Mouse (Mus musculus) thymus, adult 18-20 months (tissue): ENCODE measurements around the gene Pgbd5.
A peak's percentile ranks its signal among the peaks of the same experiment; 100 is the strongest.

Source experiments
- DNase-seq, 2 experiments: peaks; one replicate each; pipeline ENCODE4 v3.0.0; 2022; ENCODE audit warnings: mixed read lengths in 2 of 2

The Pgbd5 gene

DNA sequence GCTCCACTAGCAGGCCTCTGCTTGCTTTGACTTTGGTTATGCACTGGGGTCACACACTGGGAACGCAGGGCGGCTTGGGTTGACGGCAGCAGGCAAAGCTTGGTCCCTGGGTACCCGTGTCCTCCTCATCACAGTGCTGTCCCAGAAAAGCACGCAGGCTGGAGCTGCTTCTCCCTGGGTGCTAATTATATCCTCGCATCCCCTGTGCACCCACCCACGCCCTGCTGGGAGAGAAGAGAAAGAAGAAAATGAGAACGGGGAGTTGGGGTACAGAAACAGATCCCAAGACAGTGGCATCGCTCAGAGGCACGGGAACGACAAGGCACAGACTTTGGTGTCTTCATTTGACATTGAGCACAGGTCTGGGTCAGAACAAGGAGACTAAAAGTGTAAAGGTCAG lies 50.0 kb downstream of the Pgbd5 start:
- no peak for DNase-seq

DNA sequence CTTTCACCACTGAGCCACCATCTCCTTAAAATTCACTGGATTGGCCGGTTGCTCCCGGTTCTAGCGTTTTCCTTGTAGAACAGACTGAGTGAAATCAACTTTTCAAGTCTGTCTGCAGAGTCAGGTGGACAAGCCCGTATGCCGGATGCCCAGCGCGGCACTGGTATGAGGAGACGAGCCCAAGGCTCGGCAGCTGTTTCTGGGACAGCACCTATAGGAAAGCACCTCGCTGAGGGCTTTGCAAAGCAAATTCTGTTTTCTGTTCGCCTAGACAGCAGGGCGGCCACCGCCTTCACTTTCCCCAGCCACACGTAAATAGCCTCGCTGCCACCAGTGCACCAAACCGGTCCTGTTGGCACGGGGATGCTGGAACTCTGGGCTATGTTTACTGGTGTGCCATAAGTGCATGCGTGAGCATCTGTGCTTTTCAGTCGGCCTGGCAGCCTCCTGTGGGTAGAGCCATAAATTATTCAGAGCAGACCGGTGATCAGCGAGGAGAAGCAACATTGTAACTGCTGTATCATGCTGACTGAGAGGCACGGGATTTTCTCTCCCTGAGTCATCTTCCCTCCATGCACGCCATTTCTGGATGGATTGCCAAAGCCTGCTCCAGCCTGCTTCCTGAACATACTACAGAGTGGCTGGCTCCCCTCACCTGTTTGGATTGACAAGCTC lies 53.1 kb downstream of the Pgbd5 start:
- no peak for DNase-seq

DNA sequence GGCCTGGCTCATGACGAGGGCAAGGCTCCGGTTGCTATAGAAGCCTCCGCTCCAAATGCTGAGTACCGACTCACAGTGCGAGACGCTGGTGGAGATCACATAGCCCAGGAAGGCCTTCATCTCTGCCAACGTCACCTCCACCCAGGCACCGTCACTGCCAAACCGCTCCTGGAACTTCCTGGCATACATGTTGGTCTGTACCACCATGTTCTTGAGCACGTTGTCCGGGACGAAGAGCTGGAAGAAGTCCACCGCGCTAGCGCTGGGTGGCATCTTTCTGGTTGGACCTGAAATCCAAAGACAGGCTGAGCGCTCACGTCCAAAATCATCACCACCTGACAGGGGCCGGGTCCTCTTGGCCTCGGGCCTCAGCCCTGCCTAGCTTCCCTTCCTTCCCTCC lies 55.1 kb downstream of the Pgbd5 start:
- DNase-seq = no peak

DNA sequence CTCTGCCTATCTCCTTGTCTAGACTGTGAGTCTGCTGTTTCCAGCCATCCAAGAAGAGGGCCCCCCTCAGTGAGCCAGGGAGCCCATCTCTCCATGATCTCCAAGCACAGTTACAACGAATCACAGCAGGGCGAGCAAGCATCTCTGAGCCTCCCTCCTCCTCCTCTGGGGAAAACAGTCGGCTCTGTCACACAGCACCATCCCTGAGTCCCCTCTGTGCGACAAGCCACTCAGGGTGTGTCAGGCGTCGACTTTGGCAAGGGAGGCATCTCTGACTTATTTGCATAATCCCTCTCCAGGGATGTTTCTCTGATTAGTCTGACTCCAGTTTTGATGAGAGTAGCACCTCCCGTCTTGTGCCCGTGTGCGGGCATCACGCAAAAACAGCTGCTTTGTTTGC lies 57.2 kb downstream of the Pgbd5 start:
- no peak for DNase-seq

DNA sequence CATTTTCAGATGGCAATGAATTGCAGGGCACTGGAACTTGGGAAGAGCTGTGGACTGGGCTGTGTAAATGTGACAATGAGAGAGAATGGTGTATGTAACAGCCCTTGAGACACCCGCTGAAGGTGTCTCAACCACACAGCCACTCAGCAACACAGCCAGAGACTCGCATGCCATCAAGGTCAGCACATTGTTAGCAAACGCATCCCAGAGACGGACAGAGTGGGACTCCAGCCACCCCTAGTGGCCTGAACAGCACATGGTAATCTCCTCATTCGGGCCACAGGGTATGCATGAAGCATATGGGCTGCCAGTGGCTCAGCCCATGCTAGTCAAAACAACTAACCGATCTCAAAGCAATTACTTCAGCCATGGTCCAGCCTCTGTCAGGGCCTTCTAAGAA lies 60.2 kb downstream of the Pgbd5 start:
- DNase-seq = no peak

DNA sequence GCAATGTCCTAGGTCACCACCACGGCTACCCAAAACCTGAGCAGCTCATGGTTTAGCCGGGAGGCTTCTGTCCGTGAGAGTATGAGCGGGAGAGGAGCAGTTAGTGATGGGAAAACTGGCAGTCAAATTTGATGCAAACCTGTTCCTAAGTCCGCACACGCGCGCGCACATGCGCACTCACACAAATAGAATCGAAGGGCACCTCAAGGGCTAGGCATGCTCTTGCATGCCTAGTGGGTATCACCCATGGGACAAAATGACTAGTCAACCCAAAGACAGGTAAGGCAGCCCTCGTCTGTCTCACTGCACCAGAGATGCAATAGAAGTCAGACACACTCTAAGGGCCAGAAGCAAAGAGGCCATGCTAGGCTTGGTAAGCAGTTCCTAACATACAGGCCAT lies 63.1 kb downstream of the Pgbd5 start:
- DNase-seq = no peak

DNA sequence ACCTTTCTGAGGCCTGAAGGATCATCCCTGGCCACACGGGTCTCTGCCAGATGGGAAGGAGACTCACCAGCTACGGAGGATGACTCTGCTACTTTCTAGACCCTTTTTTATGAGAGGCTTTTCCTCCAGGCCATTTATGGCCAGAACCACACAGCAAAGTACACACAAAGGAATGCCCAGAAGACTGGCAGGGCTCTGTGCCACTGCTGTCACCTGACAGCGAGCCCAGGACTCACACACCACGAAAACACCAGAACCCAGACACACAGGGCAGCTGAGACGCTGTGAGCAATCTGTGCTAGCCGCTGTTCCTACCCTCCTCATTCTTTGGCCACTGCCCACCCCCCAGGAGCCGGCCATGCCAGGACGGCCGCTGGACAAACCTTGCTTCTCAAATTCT lies 63.7 kb downstream of the Pgbd5 start:
- no peak for DNase-seq

DNA sequence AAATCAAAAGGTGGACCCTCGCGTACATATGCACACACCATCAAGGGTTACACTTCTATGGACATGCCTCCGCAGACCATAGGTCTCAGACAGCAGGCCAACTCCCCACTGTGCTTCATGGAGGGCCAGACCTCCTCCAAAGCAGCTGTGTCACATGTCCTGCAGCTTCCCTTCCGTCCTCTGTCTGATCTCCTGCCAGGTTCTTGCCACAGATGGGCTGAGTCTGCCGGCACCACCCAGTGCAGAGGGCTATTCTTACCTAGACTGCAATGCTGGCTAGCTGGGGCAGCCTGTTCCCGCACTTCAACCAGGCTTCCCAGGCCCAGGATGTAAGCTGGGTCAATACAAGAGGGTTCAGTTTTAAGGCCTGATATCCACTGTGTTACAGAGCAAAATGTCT lies 64.3 kb downstream of the Pgbd5 start:
- DNase-seq = no peak

DNA sequence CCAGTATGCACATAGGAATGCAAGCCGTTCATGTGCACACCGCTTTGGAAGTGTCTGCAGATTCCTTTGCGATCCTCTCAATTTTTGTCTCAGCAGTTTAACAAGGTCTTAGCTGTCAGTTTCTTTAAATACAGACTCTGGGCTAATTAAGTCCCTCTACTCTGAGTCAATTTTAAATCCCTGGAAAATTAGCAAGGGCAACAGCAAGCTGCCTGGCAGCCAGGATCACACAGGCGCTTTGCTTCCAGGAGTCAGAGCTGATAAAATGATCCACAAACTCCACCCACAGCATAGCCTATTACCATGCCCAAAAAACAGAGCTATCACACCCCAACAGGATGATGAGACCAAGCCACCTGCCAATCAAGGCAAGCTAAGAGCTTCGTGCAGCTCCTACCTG lies 65.7 kb downstream of the Pgbd5 start:
- no peak for DNase-seq

DNA sequence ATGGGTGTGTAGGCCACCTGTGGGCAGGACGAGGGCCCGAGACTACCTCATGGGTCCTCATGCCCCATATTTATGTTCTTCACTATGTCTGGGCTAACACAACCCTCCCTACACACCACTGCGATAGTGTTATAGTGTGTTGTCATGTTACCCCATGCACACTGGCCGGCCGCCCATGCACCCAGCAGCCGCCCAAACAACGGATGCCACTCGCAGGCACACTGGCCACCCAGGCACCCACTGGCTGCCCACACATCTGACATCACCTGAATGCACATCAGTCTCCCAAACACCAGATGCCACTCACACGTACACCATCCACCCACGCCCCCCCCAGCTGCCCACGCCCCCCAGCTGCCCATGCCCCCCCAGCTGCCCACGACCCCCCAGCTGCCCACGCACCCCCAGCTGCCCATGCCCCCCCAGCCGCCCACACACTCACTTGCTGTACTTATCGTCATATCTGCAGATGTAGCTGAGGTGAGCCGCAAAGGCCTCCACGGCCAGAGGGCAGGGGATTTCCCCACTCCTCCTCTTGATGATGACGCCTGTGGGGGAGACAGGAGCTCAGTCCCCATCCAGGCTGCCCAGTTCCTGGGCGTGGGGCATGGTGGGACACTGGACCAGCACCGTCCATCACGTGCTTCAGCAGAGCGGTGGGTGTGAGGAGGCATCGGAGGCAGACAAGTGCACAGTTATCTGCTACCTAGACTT lies 67.9 kb downstream of the Pgbd5 start:
- no peak for DNase-seq

DNA sequence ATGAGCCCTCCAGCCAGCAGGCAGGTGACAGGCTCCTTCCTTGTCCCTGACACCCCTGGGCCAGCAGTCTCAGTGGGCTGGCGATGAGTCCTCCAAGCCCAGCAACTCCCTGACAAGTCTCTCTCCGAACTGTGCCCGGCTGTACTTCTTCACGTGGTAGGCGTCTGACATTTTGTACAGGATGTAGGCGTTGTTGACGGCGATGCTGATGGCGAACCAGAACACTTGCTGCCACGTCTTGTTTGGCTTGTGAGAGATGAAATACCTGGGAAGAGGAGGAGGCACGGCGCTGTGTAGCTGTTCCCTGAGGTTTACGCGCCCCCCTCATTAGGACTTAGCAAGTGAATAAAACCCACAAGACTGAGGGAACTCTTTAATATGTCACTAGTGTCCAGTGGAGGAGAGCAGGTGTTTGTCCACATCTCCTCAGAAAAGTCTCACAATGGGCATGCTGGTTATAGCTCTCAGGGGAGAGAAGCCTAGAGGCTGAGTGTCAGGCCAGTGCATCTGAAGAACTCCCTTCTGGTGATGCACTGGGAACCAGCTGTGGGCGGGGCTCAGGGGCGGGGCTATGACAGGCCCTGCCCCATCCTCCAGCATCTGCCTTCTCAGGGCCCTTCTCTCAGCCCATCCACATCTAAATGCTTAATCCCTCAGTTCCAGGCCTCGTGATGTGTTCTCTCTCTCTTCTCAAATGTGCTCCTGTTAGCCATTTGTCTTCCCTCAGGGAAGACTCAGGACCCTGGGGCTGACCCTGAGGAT lies 68.9 kb downstream of the Pgbd5 start:
- DNase-seq = no peak

DNA sequence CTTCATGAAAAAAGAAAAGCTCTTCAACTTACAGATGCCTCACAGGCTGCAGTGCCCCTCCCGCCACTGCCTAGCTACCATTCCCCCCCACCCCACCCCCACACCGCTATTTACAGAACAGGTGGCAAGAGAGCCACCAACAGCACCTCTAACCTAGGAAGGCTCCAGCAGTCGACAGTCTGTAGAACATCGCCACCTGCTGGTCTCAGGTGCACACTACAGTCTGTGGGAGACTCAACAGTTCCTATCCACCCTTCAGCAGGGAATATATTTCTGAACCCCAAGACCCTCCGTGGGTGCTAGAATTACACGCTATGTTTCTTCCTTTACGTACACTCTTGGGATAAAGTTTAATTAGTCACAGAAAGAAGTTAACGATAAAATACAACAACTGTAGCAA lies 71.2 kb downstream of the Pgbd5 start:
- DNase-seq = peak; percentile 33 to 42

DNA sequence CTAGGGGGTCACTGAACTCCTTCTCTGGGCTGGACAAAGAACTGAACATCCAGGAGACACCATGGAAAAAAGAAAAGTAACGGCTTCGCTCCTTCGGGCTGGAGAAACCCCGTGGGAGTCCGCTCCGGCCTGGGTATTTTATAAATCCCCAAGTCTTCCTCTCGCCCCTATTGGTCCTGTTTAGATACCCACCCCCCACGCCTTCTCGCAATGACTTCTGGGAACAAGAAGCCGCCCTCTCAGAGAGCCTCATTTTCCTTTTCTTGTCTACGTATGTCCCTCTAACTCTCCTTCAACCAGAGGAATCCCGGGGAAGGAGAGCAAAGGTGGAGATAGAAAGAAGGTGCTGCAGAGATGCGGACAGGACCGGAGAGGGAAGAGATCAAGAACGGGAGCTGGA lies 76.1 kb downstream of the Pgbd5 start:
- DNase-seq = no peak

DNA sequence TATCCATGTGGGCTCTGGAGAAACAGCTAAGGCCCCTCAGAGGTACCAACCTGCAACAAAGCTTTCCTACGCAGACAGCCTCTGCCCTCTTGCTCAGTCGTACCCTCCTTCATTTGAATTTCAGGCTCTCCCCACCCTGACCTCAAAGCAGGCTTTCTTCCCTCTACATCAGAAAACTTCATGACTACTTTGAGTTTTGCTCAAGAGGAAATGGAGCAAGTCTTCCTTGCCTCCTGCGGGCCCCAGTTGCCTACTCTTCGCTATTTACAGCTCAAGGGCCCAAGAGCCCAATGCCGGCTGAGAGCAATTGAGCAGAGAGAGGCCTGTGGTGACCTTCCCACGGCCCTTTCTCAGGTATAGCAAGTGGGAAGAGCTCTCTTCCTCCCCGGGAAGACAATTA lies 76.9 kb downstream of the Pgbd5 start:
- DNase-seq = no peak

DNA sequence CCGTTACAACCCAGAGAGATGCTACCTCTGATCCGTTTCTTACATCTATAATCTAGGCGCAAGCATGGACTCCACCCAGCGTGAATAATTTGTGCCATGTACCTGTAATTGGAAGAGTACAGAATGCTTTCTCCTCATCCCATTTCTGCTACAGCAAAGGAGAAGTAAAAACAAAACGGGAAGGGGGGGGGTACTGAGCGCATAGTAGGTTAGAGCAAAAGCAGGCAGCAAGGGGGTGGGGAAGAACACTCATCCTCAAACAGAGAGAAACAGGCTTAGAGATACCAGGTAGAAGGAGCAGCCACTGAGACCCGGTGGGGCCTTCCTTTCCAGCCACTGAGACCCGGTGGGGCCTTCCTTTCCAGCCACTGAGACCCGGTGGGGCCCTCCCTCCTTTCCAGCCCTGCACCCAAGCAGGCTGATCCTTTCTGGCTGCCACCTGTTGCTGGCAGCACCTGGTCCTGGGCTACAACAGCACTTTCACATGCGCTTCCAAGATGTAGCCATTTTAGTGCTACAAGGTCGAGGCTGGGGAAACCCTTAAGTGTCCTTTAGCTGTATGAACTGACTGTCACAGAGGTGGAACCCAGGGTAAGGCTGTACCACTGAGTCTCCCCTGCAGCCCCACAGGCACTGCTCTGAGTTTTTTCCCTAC lies 77.6 kb downstream of the Pgbd5 start:
- no peak for DNase-seq

DNA sequence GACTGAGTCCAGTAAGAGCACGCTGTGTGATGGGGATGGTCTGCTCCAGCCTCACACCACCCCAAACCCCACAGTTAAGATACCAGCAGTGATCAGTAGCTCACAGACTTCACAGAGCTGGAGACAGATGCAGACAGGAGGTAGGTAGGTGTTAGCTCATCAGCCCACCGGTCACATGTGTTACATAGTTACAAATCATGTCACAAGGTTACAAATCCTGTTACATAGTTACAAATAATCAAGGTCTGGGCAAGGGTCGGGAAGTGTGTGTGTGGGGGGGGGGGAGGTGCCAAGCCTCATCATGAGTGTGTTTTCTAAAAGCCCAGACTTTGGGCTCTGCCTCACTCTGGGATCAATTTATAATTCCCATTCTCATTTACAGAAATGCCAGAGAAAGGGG lies 78.5 kb downstream of the Pgbd5 start:
- DNase-seq = no peak

DNA sequence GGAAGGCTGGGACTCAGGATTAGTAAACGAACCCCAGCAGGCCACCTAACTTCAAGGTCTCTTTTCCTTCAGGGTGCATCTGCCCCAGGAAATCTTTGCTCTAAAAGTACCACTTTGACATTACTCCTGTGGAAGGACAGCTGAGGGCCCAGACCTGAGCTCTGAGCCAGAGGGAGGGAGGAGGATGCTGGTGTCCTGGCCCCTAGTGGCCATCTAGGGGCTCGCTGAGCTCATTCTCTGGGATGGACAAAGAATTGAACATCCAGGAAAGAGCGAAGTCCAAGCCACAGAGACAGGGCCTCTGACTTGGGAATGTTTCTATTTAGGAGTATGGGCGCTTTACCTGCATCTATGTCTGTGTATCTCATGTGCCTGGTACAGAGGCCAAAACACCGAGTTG lies 87.8 kb downstream of the Pgbd5 start:
- no peak for DNase-seq

DNA sequence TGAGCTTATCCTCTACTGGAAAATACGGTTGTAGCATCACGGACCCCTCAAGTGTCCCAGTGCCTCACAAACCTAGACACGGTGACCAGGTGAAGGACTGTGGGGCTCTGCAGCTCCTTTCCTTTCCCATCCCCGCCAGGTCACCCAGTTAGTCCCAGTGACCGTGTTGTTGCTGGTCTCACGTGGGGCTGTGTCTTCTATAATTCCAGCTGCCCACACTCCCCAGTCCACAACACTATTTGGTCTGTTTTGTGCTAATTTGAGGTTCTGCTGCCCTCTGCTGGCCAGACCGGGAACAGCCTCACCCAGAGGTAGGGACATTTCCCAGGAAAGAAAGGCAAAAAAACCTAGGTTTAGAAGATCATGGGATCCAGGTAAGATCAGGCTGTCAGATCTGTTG lies 89.8 kb downstream of the Pgbd5 start:
- peak; percentile 39 to 46 for DNase-seq

DNA sequence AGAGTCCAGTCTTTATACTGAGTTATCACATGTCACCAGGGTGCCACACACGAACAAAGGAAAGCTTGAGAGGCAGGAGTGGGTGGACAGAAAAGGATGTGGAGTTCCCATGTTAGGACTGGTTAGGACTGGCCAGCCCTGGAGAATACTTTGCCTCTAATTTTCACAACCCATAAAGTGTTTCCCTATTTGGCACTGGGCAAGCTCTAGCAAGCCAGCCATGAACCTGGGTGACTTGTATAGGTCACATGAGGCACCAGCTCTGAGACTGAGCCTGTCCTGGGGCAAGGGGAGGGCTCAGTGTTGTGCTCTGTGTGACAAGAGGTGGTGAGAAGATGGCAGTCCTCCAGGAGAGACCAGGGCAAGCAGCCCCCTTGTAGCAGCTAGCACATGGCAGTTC lies 91.4 kb downstream of the Pgbd5 start:
- DNase-seq = no peak

DNA sequence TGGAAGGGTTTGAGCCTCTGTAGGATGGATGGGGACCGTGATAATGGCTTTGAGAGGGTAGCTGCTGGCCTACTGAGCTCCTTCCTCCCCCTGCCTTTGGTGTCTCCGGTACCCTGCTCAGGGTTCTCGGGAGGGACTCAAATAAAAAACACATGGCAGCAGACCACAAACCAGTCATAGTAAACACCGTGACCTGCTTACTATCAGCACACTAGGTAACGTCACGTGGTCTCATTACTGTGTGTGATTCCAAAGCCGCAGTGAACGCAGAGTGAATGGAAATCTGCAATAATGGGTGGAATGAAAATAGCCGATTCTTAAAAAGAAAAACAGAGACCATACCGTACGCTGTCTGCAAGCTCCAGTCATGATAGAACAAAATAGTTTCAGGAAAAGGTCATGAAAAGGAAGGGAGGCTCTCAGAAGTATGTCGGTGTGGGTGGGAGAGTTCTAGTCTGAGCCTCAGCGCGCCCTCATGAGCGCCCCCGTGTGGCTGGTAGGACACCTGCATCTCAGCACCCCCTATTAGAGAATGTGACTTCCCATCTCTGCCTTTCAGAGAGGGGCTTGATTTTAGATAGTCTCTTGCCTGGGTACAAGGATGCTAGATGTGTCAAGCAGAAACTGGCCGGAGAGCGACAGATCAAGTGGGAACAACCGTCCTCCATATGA lies 92.5 kb downstream of the Pgbd5 start:
- peak; percentile 26 to 27 for DNase-seq

DNA sequence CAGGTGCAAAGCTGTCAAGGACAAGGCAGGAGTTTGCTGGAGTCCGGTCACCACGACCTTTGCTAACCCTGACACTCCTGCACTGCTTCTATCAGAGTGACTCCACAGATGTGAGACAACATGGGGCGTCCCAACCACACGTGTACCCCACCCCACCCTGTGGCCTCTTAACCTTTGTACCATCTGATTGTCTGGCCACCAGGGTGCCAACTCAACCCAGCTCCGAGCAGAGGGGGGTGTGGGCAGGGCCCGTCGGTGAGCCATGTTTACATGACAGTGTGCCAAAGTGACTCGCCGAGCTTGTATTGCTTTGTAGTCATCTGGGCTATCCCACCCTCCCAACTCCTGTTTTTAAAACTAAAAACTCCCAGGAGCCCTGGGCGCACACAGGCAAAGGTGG lies 94.4 kb downstream of the Pgbd5 start:
- DNase-seq = no peak

DNA sequence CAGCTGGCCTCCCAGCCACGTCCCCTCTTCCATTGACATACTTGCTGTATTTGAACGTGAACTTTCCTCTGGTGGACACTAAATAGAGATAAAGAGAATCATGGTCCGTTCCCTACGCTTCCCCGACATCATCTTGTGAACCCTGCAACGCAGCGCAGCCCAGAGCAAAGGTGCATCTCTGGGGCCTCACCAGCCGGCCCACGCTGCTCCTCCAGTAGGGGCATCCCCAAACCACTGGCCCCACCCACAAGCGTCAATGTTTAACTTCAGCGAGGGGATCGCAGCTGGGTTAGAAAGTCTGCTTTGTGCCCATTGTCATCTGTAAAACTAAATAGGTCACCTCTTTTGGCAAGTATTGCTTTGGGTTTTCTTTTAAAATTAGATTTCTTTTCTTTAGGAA lies 95.5 kb downstream of the Pgbd5 start:
- no peak for DNase-seq

DNA sequence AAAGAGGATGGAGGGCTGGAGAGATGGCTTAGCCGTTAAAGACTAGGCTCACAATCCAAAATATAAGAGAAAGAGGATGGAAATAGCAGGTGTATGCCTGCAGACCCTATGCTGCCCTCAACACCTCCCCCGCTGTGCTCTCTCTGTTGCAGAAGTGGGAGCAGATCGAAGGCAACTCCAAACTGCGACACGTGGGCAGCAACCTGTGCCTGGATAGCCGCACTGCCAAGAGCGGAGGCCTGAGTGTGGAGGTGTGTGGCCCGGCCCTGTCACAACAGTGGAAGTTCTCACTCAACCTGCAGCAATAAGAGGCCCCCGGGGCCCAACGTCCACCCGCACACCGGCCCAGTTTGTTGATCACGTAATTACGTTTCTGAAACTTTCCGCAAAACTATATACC lies 96.3 kb downstream of the Pgbd5 start:
- no peak for DNase-seq
